Mouse (Mus musculus): ENCODE data around the gene Tef. TPM values are rescaled to one million over a fixed set of nuclear protein-coding genes. Genes with fewer than 3 reads are reported as not detected.

Tef gene
- 6.4 and 16.2 TPM in 2 replicates for polyA plus RNA-seq (2011; ENCODE audit: insufficient read depth, insufficient read length, low replicate concordance, missing spikeins)

DNA sequence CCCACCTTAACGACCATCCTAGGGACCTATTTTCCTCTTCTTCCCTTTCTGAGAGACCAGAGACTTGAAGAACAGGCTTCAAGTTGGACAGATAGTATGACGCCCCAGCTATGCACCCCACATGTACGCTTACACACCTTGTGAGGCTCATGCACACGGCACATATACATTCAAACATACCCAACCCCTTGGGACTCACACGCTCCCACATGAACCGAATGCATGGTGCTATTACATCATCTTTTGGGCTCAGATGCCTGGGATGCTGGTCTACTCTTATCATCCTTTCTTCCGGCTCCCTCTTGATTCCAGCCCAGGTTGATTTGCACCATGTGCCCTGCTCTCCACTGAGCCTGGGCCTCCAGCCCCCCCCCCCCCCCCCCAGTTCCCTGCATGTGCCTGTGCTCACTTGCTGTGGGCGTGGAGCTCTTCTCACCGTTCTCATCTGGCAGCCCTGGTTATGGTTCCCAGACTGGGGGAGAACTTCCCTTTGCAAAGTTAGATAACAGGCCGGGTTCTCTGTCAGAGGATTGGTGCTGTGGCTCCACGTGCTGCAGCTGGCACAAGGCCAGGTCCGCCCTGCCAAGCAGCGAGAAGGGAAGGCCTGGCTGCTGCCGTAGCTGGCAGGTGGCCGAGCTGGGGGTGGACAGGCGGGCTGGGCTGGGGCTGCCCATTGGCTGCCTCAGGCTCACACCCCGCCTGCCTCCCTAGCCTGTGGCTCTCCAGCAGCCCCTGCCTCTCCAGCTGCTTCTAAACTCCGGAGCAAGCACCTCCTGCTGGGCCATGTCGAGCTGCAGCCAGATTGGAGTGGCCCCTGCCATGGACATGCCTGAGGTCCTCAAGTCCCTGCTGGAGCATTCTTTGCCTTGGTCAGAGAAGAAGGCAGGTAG is at the start of gene Tef:
Tef (plus strand) TSS at position 421 of the 890 bp plus-strand sequence.
- Histone ChIP-seq H3K4me1 (ENCODE audit: control insufficient read depth, insufficient read depth, low read length) (peaks cover 6% of the 10 kb centered on the region; the same call in 1 of the 2 replicates), H3K4me3 (replicated peaks; ENCODE audit: control insufficient read depth, low read depth, low read length) (peak within 1 kb of the TSS; percentile 43), H3K27ac (ENCODE audit: control insufficient read depth, insufficient read depth, low read depth, low read length, poor library complexity) (peak within 1 kb of the TSS; percentile 5; the same call in 1 of the 2 replicates)
- 11% methylated on average over 19 of the region's 19 CpGs for WGBS
- TF ChIP-seq CTCF (IDR thresholded peaks at IDR 0.05; ENCODE audit: control insufficient read depth, insufficient read depth, low read length) (no peak), POLR2A (IDR thresholded peaks at IDR 0.05; ENCODE audit: borderline replicate concordance, control insufficient read depth, low read depth, low read length) (0 out of 2 replicates have a peak, but pooled peaks have one; percentile 50)

DNA sequence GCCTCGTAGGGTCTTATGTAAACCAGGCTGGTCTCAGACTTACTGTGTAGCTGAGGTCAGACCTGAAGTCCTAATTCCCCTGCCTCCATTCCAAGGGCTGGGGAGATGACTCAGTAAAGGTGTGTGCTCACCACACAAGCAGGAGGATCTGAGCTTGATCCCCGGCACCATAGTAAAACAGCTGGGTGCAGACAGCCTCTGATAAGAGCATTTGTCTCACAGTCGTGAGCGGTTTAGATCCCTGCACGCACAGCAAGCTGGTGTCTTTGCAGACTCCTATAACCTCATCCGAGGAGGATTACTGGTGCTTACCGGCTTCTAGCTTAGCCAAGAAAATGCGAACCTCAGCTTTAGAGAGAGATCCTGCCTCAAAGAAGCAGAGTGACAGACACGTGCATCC is 48.6 kb upstream of the Tef start:
- 81% methylated on average over 9 of the region's 9 CpGs for WGBS
- no peak overlapping the region for H3K4me3 ChIP-seq (replicated peaks; ENCODE audit: control insufficient read depth, low read depth, low read length)
- no peak for TF ChIP-seq CTCF (IDR thresholded peaks at IDR 0.05; ENCODE audit: control insufficient read depth, insufficient read depth, low read length)
- no peak for TF ChIP-seq POLR2A (IDR thresholded peaks at IDR 0.05; ENCODE audit: borderline replicate concordance, control insufficient read depth, low read depth, low read length)
- no peaks in the 10 kb centered on the region; the same call in 1 of the 2 replicates for H3K4me1 ChIP-seq (ENCODE audit: control insufficient read depth, insufficient read depth, low read length)
- H3K27ac ChIP-seq (ENCODE audit: control insufficient read depth, insufficient read depth, low read depth, low read length, poor library complexity): no peak overlapping the region

DNA sequence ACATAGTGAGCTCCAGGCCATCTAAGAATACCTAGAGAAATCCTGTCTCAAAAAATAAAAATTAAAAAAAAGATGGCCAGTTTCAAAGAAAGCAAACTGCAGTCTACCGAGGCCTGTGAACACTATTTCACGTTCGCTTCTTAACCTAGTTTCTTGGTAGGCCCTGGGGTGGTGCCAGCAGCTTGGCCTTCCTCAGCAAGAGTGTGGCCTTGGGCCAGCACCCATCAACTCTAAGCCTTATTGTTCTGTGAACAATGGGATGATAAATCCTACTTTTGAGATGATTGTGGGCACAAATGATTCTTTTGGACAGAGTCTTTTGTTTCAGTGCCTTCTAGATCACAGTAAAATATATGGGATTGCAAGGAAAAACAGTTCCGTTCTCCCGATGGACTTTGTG is 43.5 kb upstream of the Tef start:
- H3K27ac ChIP-seq (ENCODE audit: control insufficient read depth, insufficient read depth, low read depth, low read length, poor library complexity): no peak overlapping the region
- no peaks in the 10 kb centered on the region; the same call in 1 of the 2 replicates for H3K4me1 ChIP-seq (ENCODE audit: control insufficient read depth, insufficient read depth, low read length)
- no peak for TF ChIP-seq CTCF (IDR thresholded peaks at IDR 0.05; ENCODE audit: control insufficient read depth, insufficient read depth, low read length)
- no peak for TF ChIP-seq POLR2A (IDR thresholded peaks at IDR 0.05; ENCODE audit: borderline replicate concordance, control insufficient read depth, low read depth, low read length)
- WGBS: 75% methylated on average over 5 of the region's 5 CpGs
- no peak overlapping the region for H3K4me3 ChIP-seq (replicated peaks; ENCODE audit: control insufficient read depth, low read depth, low read length)

DNA sequence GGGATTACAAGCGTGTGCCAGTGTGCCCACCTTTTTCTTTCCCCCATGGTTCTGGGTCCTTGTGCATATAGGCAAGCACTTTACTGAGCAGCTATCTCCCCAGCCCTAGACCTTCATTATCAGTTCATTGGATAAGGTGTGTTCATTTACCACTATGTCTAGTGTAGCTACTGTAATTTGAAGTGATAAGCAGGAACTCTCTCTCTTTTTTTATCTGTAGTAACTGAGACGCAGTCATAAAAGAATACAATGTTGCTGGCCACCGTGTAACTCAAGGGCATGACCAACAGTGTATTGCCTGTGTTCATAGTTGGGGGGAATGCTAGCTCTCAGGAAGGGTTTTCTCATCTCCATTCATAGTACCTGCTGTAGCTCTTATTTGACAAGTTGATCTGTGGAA is 42.7 kb upstream of the Tef start:
- H3K4me1 ChIP-seq (ENCODE audit: control insufficient read depth, insufficient read depth, low read length): no peaks in the 10 kb centered on the region; the same call in 1 of the 2 replicates
- TF ChIP-seq POLR2A (IDR thresholded peaks at IDR 0.05; ENCODE audit: borderline replicate concordance, control insufficient read depth, low read depth, low read length): no peak
- no peak for TF ChIP-seq CTCF (IDR thresholded peaks at IDR 0.05; ENCODE audit: control insufficient read depth, insufficient read depth, low read length)
- no peak overlapping the region for H3K4me3 ChIP-seq (replicated peaks; ENCODE audit: control insufficient read depth, low read depth, low read length)
- H3K27ac ChIP-seq (ENCODE audit: control insufficient read depth, insufficient read depth, low read depth, low read length, poor library complexity): no peak overlapping the region
- 74% methylated on average over 3 of the region's 3 CpGs for WGBS

GRCm38 (mm10) chr15:81760361-81761079 is 41.7 kb upstream of the Tef start:
- H3K27ac ChIP-seq (ENCODE audit: control insufficient read depth, insufficient read depth, low read depth, low read length, poor library complexity): no peak overlapping the region
- H3K4me3 ChIP-seq (replicated peaks; ENCODE audit: control insufficient read depth, low read depth, low read length): no peak overlapping the region
- WGBS: 83% methylated on average over 5 of the region's 5 CpGs
- TF ChIP-seq CTCF (IDR thresholded peaks at IDR 0.05; ENCODE audit: control insufficient read depth, insufficient read depth, low read length) (no peak), POLR2A (IDR thresholded peaks at IDR 0.05; ENCODE audit: borderline replicate concordance, control insufficient read depth, low read depth, low read length) (no peak)
- no peaks in the 10 kb centered on the region; the same call in 1 of the 2 replicates for H3K4me1 ChIP-seq (ENCODE audit: control insufficient read depth, insufficient read depth, low read length)

GRCm38 (mm10) chr15:81761381-81761780 is 40.8 kb upstream of the Tef start:
- 93% methylated on average over 7 of the region's 7 CpGs for WGBS
- no peak overlapping the region for H3K4me3 ChIP-seq (replicated peaks; ENCODE audit: control insufficient read depth, low read depth, low read length)
- no peak overlapping the region for H3K27ac ChIP-seq (ENCODE audit: control insufficient read depth, insufficient read depth, low read depth, low read length, poor library complexity)
- TF ChIP-seq POLR2A (IDR thresholded peaks at IDR 0.05; ENCODE audit: borderline replicate concordance, control insufficient read depth, low read depth, low read length) (no peak), CTCF (IDR thresholded peaks at IDR 0.05; ENCODE audit: control insufficient read depth, insufficient read depth, low read length) (no peak)
- H3K4me1 ChIP-seq (ENCODE audit: control insufficient read depth, insufficient read depth, low read length): no peaks in the 10 kb centered on the region; the same call in 1 of the 2 replicates

DNA sequence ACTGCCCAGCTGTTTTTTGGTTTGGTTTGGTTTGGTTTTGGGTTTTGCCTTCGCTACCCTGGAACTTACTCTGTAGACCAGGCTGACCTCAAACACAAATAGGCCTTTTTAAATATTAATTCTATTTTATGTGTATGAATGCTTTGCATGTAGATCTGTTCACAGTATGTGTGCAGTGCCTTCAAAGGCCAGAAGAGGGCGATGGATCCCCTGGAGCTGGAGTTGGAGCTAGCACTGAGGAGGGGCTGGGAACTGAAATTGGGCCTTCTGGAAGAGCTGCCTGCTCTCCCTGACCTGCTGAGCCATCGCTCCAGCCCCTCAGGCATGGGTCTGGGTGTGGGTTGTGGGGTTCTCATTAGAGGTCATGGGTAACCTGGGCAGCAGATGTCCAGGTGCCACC is 40.3 kb upstream of the Tef start:
- TF ChIP-seq POLR2A (IDR thresholded peaks at IDR 0.05; ENCODE audit: borderline replicate concordance, control insufficient read depth, low read depth, low read length) (no peak), CTCF (IDR thresholded peaks at IDR 0.05; ENCODE audit: control insufficient read depth, insufficient read depth, low read length) (peak; percentile 23; the same call in 1 of the 2 replicates)
- no peak overlapping the region for H3K27ac ChIP-seq (ENCODE audit: control insufficient read depth, insufficient read depth, low read depth, low read length, poor library complexity)
- WGBS: 89% methylated on average over 3 of the region's 3 CpGs
- H3K4me1 ChIP-seq (ENCODE audit: control insufficient read depth, insufficient read depth, low read length): no peaks in the 10 kb centered on the region; the same call in 1 of the 2 replicates
- no peak overlapping the region for H3K4me3 ChIP-seq (replicated peaks; ENCODE audit: control insufficient read depth, low read depth, low read length)

DNA sequence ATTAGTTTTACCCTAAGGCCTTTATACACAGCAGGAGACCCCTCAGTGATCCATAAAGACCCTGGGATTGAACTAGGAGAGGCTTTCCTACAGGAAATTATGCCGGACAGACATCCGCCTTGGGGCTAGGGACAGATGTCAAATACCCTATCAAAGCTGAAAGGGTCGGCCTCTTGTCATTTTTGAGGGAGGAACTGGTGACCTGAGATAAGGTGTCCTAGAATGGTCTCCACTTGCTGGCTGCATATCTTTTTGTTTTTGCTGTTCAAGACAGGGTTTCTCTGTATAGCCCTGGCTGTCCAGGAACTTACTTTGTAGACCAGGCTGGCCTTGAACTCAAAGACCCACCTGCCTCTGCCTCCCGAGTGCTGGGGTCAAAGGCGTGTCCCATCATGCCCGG is 37.6 kb upstream of the Tef start:
- Histone ChIP-seq H3K27ac (ENCODE audit: control insufficient read depth, insufficient read depth, low read depth, low read length, poor library complexity) (no peak overlapping the region), H3K4me1 (ENCODE audit: control insufficient read depth, insufficient read depth, low read length) (no peaks in the 10 kb centered on the region; the same call in 1 of the 2 replicates), H3K4me3 (replicated peaks; ENCODE audit: control insufficient read depth, low read depth, low read length) (no peak overlapping the region)
- no peak for TF ChIP-seq CTCF (IDR thresholded peaks at IDR 0.05; ENCODE audit: control insufficient read depth, insufficient read depth, low read length)
- no peak for TF ChIP-seq POLR2A (IDR thresholded peaks at IDR 0.05; ENCODE audit: borderline replicate concordance, control insufficient read depth, low read depth, low read length)
- 71% methylated on average over 6 of the region's 6 CpGs for WGBS

Data from bone marrow, adult 2 months (tissue).